ENCODE assay signal across 10 mouse cellular contexts in the genomic region with DNA sequence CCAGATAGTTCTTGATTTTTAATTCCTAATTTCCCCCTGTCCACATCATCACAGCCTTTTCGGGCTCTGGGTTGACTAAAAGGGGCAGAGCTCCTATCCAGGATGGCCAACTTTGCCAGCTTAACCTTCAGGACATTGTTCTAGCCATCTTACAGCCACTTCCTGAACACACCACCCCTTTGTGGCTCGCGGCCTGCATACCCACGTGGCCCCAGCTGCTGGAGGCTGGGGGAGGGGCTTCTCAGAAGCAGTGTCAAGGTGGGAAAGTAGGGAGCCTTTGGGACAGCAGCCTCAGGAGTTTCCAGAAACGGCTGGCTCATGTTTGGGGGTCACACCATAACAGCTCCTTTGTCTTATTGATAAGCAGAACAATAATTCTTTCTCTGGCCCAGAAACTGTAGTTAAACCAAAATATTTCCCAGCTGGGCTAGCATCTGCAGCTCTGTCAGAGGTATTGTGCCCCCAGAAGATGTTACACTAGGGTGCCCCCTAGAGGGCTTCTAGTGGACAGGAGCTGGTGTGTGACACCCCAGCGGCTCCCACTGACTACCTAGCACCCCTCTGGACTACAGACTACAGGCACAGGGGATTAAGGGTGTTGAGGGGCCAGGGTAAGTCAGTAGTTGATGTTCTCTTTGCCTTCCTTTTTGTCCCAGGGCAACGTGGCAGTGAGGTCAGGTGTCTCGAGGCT. TPM values are rescaled to one million over a fixed set of nuclear protein-coding genes. Genes with fewer than 3 reads are reported as not detected.
A peak's percentile ranks its signal among the peaks of the same experiment; 100 is the strongest.
DNase-seq lines count a peak whose midpoint lies in the region; ATAC-seq and TF ChIP-seq lines count a peak whose summit lies in the region.
"Had no signal": no experiment of that assay in that cellular context is flagged by ENCODE, and none has a peak within 500 bp of the region (broad histone marks: within the 10 kb centered on the region; RNA-seq: fewer than 3 reads in every experiment).

No protein-coding gene starts in this region.

- intact Hi-C loops in gastrocnemius, postnatal 14 days (cut with DNase I; ENCODE audit: low total_unique reads): loop anchor here (5.0 kb wide), 1 partner anchor 127 kb away; a partner anchor contains a TSS

- peaks cover 46% of the 10 kb centered on the region for H3K36me3 ChIP-seq in midbrain, postnatal 0 days (ENCODE audit: insufficient read depth, low read length)

- peak; percentile 35 to 42 for DNase-seq in cerebellum, postnatal 10 days
- DNase-seq in cerebellum, adult 18-20 months: no peak
- no peak for DNase-seq in lung, adult 2 months
- DNase-seq in lung, adult 18-20 months: no peak
- DNase-seq in layer of hippocampus, adult 11-12 months (ENCODE audit: low spot score): peak; percentile 71
- peak; percentile 18 for DNase-seq in midbrain, postnatal 0 days (ENCODE audit: low spot score)
- no peak for DNase-seq in T-cell, adult 2 months (ENCODE audit: low spot score)
- no peak for DNase-seq in gastrocnemius, postnatal 14 days

- WGBS in lung, adult 2 months: 47% methylated on average over 8 of the region's 8 CpGs
- 64% methylated on average over 8 of the region's 8 CpGs for WGBS in midbrain, postnatal 0 days

- H3K27me3 ChIP-seq in midbrain, postnatal 0 days (ENCODE audit: insufficient read depth, low read length): no peaks in the 10 kb centered on the region

- peaks cover 3% of the 10 kb centered on the region; the same call in 1 of the 2 replicates for H3K4me1 ChIP-seq in lung, adult 2 months (ENCODE audit: control insufficient read depth, insufficient read depth, low read length)
- H3K4me1 ChIP-seq in midbrain, postnatal 0 days (ENCODE audit: insufficient read depth, low read length): no peaks in the 10 kb centered on the region

- TF ChIP-seq CTCF in lung, adult 2 months (IDR thresholded peaks at IDR 0.05; ENCODE audit: insufficient read depth, low read length): 0 out of 2 replicates have a peak, but pooled peaks have one; percentile 4
- TF ChIP-seq CTCF in midbrain, postnatal 0 days (IDR thresholded peaks at IDR 0.05): peak; percentile 38

- no peak for ATAC-seq in midbrain, postnatal 0 days (ENCODE audit: low FRiP score)

- no peaks in the 10 kb centered on the region for H3K9me3 ChIP-seq in midbrain, postnatal 0 days (ENCODE audit: low read length)

- no peak overlapping the region for H3K27ac ChIP-seq in midbrain, postnatal 0 days (ENCODE audit: low read depth, low read length)
- H3K27ac ChIP-seq: macrophage had no signal

- no peak overlapping the region for H3K4me2 ChIP-seq in midbrain, postnatal 0 days (ENCODE audit: low read depth, low read length, poor library complexity, severe bottlenecking)

- H3K4me3 ChIP-seq in lung, adult 2 months (replicated peaks; ENCODE audit: extremely low read depth, low read depth, low read length): no peak overlapping the region
- H3K4me3 ChIP-seq in midbrain, postnatal 0 days (ENCODE audit: low read depth, low read length): no peak overlapping the region

- no peak for TF ChIP-seq POLR2A in lung, adult 2 months (IDR thresholded peaks at IDR 0.05; ENCODE audit: borderline replicate concordance, extremely low read depth, low read depth, low read length)

- no peak overlapping the region for H3K9ac ChIP-seq in midbrain, postnatal 0 days (replicated peaks; ENCODE audit: low read length, poor library complexity, severe bottlenecking)

RNA-seq across cellular contexts. Expression of a gene that starts 12.6 kb away (rescaled TPM):
- not detected in 2 replicates for polyA plus RNA-seq in lung, adult 2 months (2012; rRNA removed)
- total RNA-seq in midbrain, postnatal 0 days (2014; rRNA removed): not detected in 2 replicates
- 0.41 and 0.53 TPM in 2 replicates for polyA plus RNA-seq in midbrain, postnatal 0 days (2015; fragmentation: Nextera tagmentation; extraction: Ambion mirVana)
- not detected for total RNA-seq in gastrocnemius, postnatal 14 days (2021)
- polyA plus RNA-seq: frontal cortex, adult 2 months; macrophage had no signal

RNA-seq across cellular contexts. Expression of a gene that starts 49.9 kb away (rescaled TPM):
- polyA plus RNA-seq in lung, adult 2 months (2012; rRNA removed): 1.5 and 1.9 TPM in 2 replicates
- not detected in 2 replicates for total RNA-seq in midbrain, postnatal 0 days (2014; rRNA removed)
- 0.07 and 0.09 TPM in 2 replicates for polyA plus RNA-seq in midbrain, postnatal 0 days (2015; fragmentation: Nextera tagmentation; extraction: Ambion mirVana)
- total RNA-seq in gastrocnemius, postnatal 14 days (2021): under 1 TPM in 1 of 2 experiments, not detected in 1; 0.10 TPM

RNA-seq across cellular contexts. Expression of a gene that starts 58.2 kb away (rescaled TPM):
- 7.6 and 13.2 TPM in 2 replicates for polyA plus RNA-seq in lung, adult 2 months (2012; rRNA removed)
- 14.7 and 17.6 TPM in 2 replicates for total RNA-seq in midbrain, postnatal 0 days (2014; rRNA removed)
- 34.7 and 35.7 TPM in 2 replicates for polyA plus RNA-seq in midbrain, postnatal 0 days (2015; fragmentation: Nextera tagmentation; extraction: Ambion mirVana)
- 1 to 10 TPM; 2.9 to 3.1 TPM for total RNA-seq in gastrocnemius, postnatal 14 days (2021)

Comparison
In these comparisons a context has a peak if more than half of its experiments do, and no peak if none do; other contexts are left out.
1. DNase-seq: peak in cerebellum, postnatal 10 days (2 of 2), layer of hippocampus, adult 11-12 months (single experiment) and midbrain, postnatal 0 days (single experiment); none in cerebellum, adult 18-20 months (0 of 2), lung, adult 2 months (single experiment), lung, adult 18-20 months (0 of 2), T-cell, adult 2 months (single experiment) and gastrocnemius, postnatal 14 days (single experiment).